Mouse (Mus musculus): Measurements from ENCODE around the gene Pknox1.
A peak's percentile ranks its signal among the peaks of the same experiment; 100 is the strongest.

Gene Pknox1

GRCm38 (mm10) chr17:31556253-31556652, 8.3 kb upstream of the Pknox1 start:
- DNase-seq (ENCODE audit: low spot score in 2 of 2): no peak

GRCm38 (mm10) chr17:31557124-31557880, 7.2 kb upstream of the Pknox1 start:
- no peak for DNase-seq (ENCODE audit: low spot score in 2 of 2)

- no peak for DNase-seq (ENCODE audit: low spot score in 2 of 2)
Observed at GRCm38 (mm10) chr17:31557947-31558542, 6.5 kb upstream of the Pknox1 start.

- no peak for DNase-seq (ENCODE audit: low spot score in 2 of 2)
Observed at GRCm38 (mm10) chr17:31559021-31559789, 5.3 kb upstream of the Pknox1 start.

- DNase-seq (ENCODE audit: low spot score in 2 of 2): peak; percentile 39 to 41
Observed at GRCm38 (mm10) chr17:31563632-31564014, 911 bp upstream of the Pknox1 start.

- no peak for DNase-seq (ENCODE audit: low spot score in 2 of 2)
Observed at GRCm38 (mm10) chr17:31564858-31565140, 265 bp downstream of the Pknox1 start.

- DNase-seq (ENCODE audit: low spot score in 2 of 2): peak; percentile 55 to 56
Observed at GRCm38 (mm10) chr17:31565141-31566056, 865 bp downstream of the Pknox1 start.

GRCm38 (mm10) chr17:31566276-31566675, 1.7 kb downstream of the Pknox1 start:
- no peak for DNase-seq (ENCODE audit: low spot score in 2 of 2)

GRCm38 (mm10) chr17:31569756-31570155, 5.2 kb downstream of the Pknox1 start:
- DNase-seq (ENCODE audit: low spot score in 2 of 2): no peak

- DNase-seq (ENCODE audit: low spot score in 2 of 2): peak; percentile 32 to 37
Observed at GRCm38 (mm10) chr17:31570321-31570925, 5.9 kb downstream of the Pknox1 start.

- no peak for DNase-seq (ENCODE audit: low spot score in 2 of 2)
Observed at GRCm38 (mm10) chr17:31571689-31572088, 7.2 kb downstream of the Pknox1 start.

- DNase-seq (ENCODE audit: low spot score in 2 of 2): no peak
Observed at GRCm38 (mm10) chr17:31574662-31575061, 10.1 kb downstream of the Pknox1 start.

GRCm38 (mm10) chr17:31576394-31577175, 12.1 kb downstream of the Pknox1 start:
- DNase-seq (ENCODE audit: low spot score in 2 of 2): no peak

- DNase-seq (ENCODE audit: low spot score in 2 of 2): peak in 1 of 2 experiments; percentile 27
Observed at GRCm38 (mm10) chr17:31580344-31580743, 15.8 kb downstream of the Pknox1 start.

GRCm38 (mm10) chr17:31583185-31583584, 18.7 kb downstream of the Pknox1 start:
- no peak for DNase-seq (ENCODE audit: low spot score in 2 of 2)

- no peak for DNase-seq (ENCODE audit: low spot score in 2 of 2)
Observed at GRCm38 (mm10) chr17:31583781-31584180, 19.2 kb downstream of the Pknox1 start.

GRCm38 (mm10) chr17:31588115-31588514, 23.6 kb downstream of the Pknox1 start:
- DNase-seq (ENCODE audit: low spot score in 2 of 2): no peak

- DNase-seq (ENCODE audit: low spot score in 2 of 2): no peak
Observed at GRCm38 (mm10) chr17:31588726-31589125, 24.2 kb downstream of the Pknox1 start.

GRCm38 (mm10) chr17:31590846-31591245, 26.3 kb downstream of the Pknox1 start:
- no peak for DNase-seq (ENCODE audit: low spot score in 2 of 2)

GRCm38 (mm10) chr17:31594590-31594989, 30.1 kb downstream of the Pknox1 start:
- DNase-seq (ENCODE audit: low spot score in 2 of 2): peak; percentile 17

GRCm38 (mm10) chr17:31595077-31595476, 30.5 kb downstream of the Pknox1 start:
- peak; percentile 39 to 40 for DNase-seq (ENCODE audit: low spot score in 2 of 2)

Data from right cerebral cortex, adult 2 months (tissue).